Mouse (Mus musculus) C2C12 (cell line): ENCODE results near the gene Slc25a51.
A peak's percentile ranks its signal among the peaks of the same experiment; 100 is the strongest.

Experiments
- CTCF ChIP-seq: IDR thresholded peaks from one replicate; pipeline ENCODE4 v1.5.1; 2011; ENCODE audit not compliant: control insufficient read depth, insufficient read depth, insufficient read length
- MYOG ChIP-seq: IDR thresholded peaks from one replicate; pipeline ENCODE4 v1.6.1; 2011; ENCODE audit not compliant: control insufficient read depth, insufficient read length; ENCODE audit errors: extremely low read depth

DNA sequence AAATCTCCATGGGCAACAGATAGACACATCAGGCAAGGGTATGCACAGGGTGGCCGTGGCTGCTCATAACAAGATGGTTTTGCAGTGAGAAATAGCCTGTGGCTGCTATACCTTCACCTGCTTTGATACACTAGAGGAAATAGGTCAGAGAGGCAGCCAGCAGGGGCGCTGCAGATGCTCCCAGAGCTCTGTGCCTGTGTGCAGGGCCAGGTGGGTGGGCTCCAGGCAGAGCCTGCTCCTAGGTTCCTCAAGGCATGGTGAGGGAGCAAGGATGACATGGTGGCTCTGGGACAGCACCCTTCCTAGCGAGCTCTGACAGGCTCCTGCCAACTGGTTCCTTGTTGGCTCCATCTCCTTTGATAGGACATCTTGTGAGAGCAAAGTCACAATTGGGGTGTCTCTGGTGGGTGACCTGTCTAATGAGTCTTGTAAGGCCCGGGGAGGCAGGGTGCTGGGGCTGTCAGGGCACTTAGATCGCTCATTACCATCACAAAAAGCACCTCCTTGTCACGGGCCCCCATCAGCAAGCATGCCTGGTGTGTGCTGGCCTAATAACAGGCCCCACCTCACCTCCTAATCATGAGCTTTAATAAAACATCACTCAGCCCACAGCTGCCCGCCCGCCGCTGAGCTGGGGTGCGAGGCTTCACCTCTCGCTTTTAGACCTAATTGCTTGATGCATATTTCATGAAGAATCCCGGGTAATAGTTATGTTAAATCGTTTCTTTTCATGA lies 18.3 kb upstream of the Slc25a51 start:
- peak; percentile 5 for TF ChIP-seq CTCF
- no peak for TF ChIP-seq MYOG
